Mouse (Mus musculus) thymus, adult 2 months (tissue): Measurements from ENCODE around the gene Msrb1. TPM values are rescaled to one million over a fixed set of nuclear protein-coding genes. Genes with fewer than 3 reads are reported as not detected.
"Not testable (repeated sequence)": the region's sequence is repeated elsewhere in the genome, so short reads cannot be mapped to it uniquely, and the experiment has no call there.

Experiments used
- DNase-seq: peaks from one replicate; pipeline ENCODE4 v3.0.0; 2021
- H3K27ac ChIP-seq: fragments of 200-500 bp; 2 replicates; pipeline ENCODE4 v1.5.1; 2012; ENCODE audit warnings: low read length, control low read depth; ENCODE audit not compliant: control insufficient read depth, insufficient read depth
- H3K27me3 ChIP-seq: fragments of 200-500 bp; 2 replicates; pipeline ENCODE4 v1.6.1; 2012; ENCODE audit warnings: mild to moderate bottlenecking, low read length, moderate library complexity, mixed read lengths; ENCODE audit not compliant: control insufficient read depth, insufficient read depth
- H3K36me3 ChIP-seq: fragments of 200-500 bp; 2 replicates; pipeline ENCODE4 v1.6.1; 2012; ENCODE audit warnings: mild to moderate bottlenecking, low read length, moderate library complexity; ENCODE audit not compliant: control insufficient read depth, insufficient read depth
- H3K4me1 ChIP-seq: fragments of 200-500 bp; replicated peaks from 2 replicates; pipeline ENCODE4 v1.6.1; 2012; ENCODE audit warnings: low read length; ENCODE audit not compliant: control insufficient read depth, insufficient read depth
- H3K4me3 ChIP-seq: fragments of 200-500 bp; 2 replicates; pipeline ENCODE4 v1.5.1; 2012; ENCODE audit warnings: mild to moderate bottlenecking, low read length, control low read depth, moderate library complexity; ENCODE audit not compliant: control insufficient read depth, insufficient read depth
- CTCF ChIP-seq: fragments of 200-500 bp; IDR thresholded peaks from 2 replicates; pipeline ENCODE4 v1.5.1; 2012; ENCODE audit warnings: mild to moderate bottlenecking, control low read depth, low read length, moderate library complexity, borderline replicate concordance; ENCODE audit not compliant: control insufficient read depth, poor library complexity, insufficient read depth; ENCODE audit errors: extremely low read depth
- POLR2A ChIP-seq: fragments of 200-500 bp; IDR thresholded peaks from 2 replicates; pipeline ENCODE4 v1.6.1; 2012; ENCODE audit warnings: mild to moderate bottlenecking, low read length, control low read depth, moderate library complexity; ENCODE audit not compliant: control insufficient read depth, poor library complexity, insufficient read depth; ENCODE audit errors: extremely low read depth
- WGBS: fragments of 180-500 bp; shearing (Covaris S2); methylation state at CpG from one replicate; pipeline ENCODE4 v1.1.7; 2018; 5-methylcytosine and 5-hydroxymethylcytosine counted together
- polyA plus RNA-seq: library from polyadenylated mRNA; depleted of rRNA; stranded (reverse); fragments of >200 nt; gene quantifications from 2 replicates; pipeline ENCODE4 v1.2.3, GENCODE M21; 2012

The Msrb1 gene
- polyA plus RNA-seq, 1 experiment, result 91.5 TPM

DNA sequence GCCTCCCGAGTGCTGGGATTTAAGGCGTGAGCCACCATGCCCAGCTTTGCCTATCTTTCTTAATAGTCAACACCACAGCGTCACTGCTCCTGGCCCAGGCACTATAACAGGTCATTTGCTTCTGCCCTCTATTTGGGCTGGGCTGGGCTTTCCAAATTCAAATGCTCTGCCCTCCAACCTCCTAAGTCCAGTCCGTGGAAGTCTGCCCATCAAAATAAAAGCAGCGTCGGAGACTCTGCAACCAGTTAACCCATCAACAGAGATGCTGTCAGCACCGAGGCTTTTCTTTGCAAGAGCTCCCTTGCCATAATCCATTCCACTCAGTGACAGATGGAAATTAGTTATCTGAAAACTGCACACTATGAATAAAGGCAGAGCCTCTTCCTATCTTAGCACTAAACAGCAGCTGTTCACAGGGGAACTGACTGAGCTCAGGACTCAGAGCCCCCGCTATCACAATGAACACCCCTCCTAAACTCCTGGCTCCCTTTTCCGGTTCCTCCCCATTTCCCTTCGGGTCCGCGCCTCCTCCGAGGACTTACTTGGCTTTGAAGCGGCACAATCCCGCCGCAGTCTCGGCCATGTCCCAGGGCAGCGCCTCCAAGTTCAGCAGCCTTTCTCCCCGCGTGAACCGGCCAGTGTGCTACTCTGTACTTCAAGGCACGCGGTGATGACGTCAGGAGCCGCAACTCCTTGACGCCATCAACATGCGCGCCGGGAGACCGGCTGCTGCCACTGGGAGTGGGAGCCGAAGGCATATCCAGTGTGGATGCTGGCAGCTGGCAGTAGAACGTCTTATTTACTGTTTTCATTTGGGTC, 29.3 kb upstream of the Msrb1 start, which contains the start of gene Tbl3:
Tbl3 (minus strand) TSS at position 679 of the 819 bp plus-strand sequence.
- TF ChIP-seq CTCF, result peak; percentile 46; the same call in 1 of the 2 replicates
- TF ChIP-seq POLR2A, result peak; percentile 65
- Histone ChIP-seq H3K27me3 (no peaks in the 10 kb centered on the region), H3K27ac (peak within 1 kb of the TSS; percentile 28; the same call in 1 of the 2 replicates), H3K4me1 (no peaks in the 10 kb centered on the region), H3K36me3 (peaks cover 7% of the 10 kb centered on the region), H3K4me3 (peak within 1 kb of the TSS; percentile 91)
- 3% methylated on average over 32 of the region's 32 CpGs for WGBS
- peak; percentile 91 for DNase-seq

DNA sequence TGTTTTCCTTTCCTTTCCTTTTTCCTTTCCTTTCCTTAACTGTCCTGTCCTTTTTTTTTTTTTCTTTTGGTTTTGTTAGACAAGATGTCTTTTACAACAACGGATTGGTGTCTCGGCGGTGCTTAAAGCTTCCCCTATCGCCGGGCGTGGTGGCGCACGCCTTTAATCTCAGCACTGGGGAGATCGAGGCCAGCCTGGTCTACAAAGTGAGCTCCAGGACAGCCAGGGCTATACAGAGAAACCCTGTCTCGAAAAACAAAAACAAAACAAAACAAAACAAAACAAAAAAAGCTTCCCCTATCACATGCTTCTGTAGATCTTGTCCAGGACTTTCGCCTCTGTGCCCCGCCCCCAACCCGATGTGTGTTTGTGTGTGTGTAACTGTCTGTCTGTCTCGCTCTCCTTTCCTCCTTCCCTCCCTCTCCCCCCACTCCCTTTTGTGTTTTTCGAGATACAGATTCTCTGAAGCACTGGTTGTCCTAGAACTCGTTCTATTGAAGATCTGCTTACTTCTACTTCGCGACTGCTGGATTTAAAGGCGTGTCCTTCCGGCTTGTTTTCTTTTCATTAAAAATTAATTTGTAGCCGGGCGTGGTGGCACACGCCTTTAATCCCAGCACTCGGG, 28.5 kb upstream of the Msrb1 start:
- 1% methylated on average over 24 of the region's 24 CpGs for WGBS
- DNase-seq, result no peak
- TF ChIP-seq POLR2A (no peak), CTCF (no peak)

GRCm38 (mm10) chr17:24708646-24709045, 27.8 kb upstream of the Msrb1 start:
- no peak overlapping the region for H3K4me3 ChIP-seq
- H3K27ac ChIP-seq, result no peak overlapping the region
- H3K36me3 ChIP-seq, result peaks cover 5% of the 10 kb centered on the region
- no peaks in the 10 kb centered on the region for H3K4me1 ChIP-seq
- TF ChIP-seq POLR2A, result no peak
- no peak for TF ChIP-seq CTCF
- no peaks in the 10 kb centered on the region for H3K27me3 ChIP-seq
- no peak for DNase-seq
- 19% methylated on average over 2 of the region's 2 CpGs for WGBS

More for the DNA sequence above, 28.5 kb upstream of the Msrb1 start:
- Histone ChIP-seq H3K4me3 (peak overlapping the region; percentile 91), H3K36me3 (peaks cover 5% of the 10 kb centered on the region), H3K27me3 (no peaks in the 10 kb centered on the region), H3K27ac (peak overlapping the region; percentile 28; the same call in 1 of the 2 replicates), H3K4me1 (no peaks in the 10 kb centered on the region)

GRCm38 (mm10) chr17:24715556-24715955, 20.9 kb upstream of the Msrb1 start:
- WGBS, result 96% methylated on average over 6 of the region's 6 CpGs
- Histone ChIP-seq H3K36me3 (no peaks in the 10 kb centered on the region), H3K27ac (no peak overlapping the region), H3K27me3 (no peaks in the 10 kb centered on the region), H3K4me3 (no peak overlapping the region), H3K4me1 (peaks cover 3% of the 10 kb centered on the region; the same call in 1 of the 2 replicates)
- TF ChIP-seq POLR2A (no peak), CTCF (no peak)
- no peak for DNase-seq

DNA sequence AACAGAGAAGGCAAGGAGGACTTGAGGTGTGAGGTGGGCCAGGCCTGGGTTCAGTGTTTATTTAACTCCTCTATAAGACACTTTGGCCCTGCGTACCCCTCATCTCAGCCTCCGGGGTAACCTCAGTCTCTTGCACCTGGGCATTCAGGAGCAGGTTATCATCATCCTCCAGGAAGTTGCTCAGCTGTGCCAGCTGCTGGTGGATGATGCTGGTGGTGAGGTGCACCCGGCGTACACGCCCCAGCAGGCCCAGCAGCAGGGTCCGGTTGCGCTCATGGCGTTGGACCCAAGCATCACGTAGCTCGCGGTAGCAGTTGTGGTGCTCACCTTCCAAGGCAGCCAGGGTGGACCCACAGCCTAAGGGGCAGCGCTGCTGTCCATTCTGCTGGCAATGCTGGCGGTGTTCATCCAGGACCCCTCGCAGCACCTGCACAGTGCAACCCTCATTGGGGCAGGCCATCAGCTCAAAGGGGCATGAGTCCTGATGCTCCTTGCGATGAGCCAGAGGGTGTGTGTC, 20.2 kb upstream of the Msrb1 start:
- WGBS, result 97% methylated on average over 15 of the region's 15 CpGs
- no peak for DNase-seq
- Histone ChIP-seq H3K36me3 (peaks cover 1% of the 10 kb centered on the region; the same call in 1 of the 2 replicates), H3K4me1 (peaks cover 8% of the 10 kb centered on the region), H3K27me3 (no peaks in the 10 kb centered on the region), H3K4me3 (no peak overlapping the region), H3K27ac (no peak overlapping the region)
- TF ChIP-seq POLR2A, result no peak
- no peak for TF ChIP-seq CTCF

GRCm38 (mm10) chr17:24717943-24718342, 18.5 kb upstream of the Msrb1 start, which contains the start of the genes Rnf151 and Rps2:
Gene Rnf151 (minus strand): TSS chr17:24718063.
Gene Rps2 (plus strand): TSS chr17:24718116.
- Histone ChIP-seq H3K27me3 (no peaks in the 10 kb centered on the region), H3K27ac (no peak within 1 kb of the TSS), H3K4me1 (peaks cover 10% of the 10 kb centered on the region), H3K36me3 (peaks cover 14% of the 10 kb centered on the region), H3K4me3 (no peak within 1 kb of the TSS)
- no peak for DNase-seq
- no peak for TF ChIP-seq CTCF
- TF ChIP-seq POLR2A, result no peak
- 97% methylated on average over 4 of the region's 4 CpGs for WGBS

GRCm38 (mm10) chr17:24718938-24719337, 17.5 kb upstream of the Msrb1 start:
- peak overlapping the region; percentile 88 for H3K4me3 ChIP-seq
- H3K4me1 ChIP-seq, result peaks cover 16% of the 10 kb centered on the region
- WGBS, result 78% methylated on average over 5 of the region's 5 CpGs
- peaks cover 14% of the 10 kb centered on the region for H3K36me3 ChIP-seq
- H3K27me3 ChIP-seq, DNase-seq, H3K27ac ChIP-seq: not testable (repeated sequence)
